8 mouse cellular contexts compared by ENCODE assay signal in the genomic region with DNA sequence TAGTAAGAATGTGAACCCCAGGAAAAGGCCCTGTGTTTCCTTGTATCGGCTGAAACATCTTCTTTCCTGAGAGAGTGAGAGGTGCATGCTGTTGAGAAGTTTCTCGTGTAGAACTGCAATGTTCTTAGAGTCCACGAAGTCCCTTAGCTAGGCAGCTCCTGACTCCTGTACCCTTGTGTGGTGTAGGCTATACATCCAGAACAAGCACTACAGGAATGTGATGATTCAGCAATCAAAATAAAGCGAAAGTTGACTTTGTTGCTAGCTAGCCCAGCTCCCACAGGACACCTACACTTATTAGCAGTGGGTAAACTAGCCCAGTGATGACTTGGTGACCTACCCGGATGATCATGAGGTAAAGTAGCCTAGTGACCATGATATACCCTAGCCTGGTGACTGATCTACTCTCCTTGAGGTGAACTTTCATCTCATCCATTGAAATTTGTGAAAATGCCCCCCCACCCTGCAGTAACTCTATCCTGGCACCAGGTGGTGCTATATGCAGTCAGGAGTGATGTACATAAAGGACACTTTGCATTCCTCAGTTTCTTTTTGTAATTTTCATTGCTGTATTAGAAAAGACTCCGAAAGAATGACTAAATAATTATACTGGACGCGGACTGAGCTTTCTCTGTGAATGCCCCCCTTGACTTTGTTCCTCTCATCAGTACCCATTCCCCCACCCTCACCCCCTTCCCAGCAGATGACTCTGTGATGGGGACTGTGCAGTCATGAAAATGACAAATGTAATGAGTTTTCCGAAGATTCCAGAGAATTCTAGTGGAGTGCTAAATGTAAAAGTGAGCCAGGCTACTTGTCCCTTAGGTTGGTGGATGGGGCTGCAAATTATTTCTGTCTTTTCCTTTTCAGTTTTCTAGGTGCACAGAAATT.
DNase-seq lines count a peak whose midpoint lies in the region; ATAC-seq lines count a peak whose summit lies in the region.

No protein-coding gene starts in this region.

- no peaks in the 10 kb centered on the region for H3K27me3 ChIP-seq in hindbrain, embryonic 11.5 days (ENCODE audit: control insufficient read depth, insufficient read depth, low read length)
- H3K27me3 ChIP-seq in midbrain, embryonic 12.5 days = no peaks in the 10 kb centered on the region

- peak; percentile 55; the same call in 1 of the 2 replicates for ATAC-seq in hindbrain, embryonic 11.5 days (ENCODE audit: low FRiP score)
- ATAC-seq in midbrain, embryonic 12.5 days (ENCODE audit: low FRiP score, low read depth) = peak; percentile 62; the same call in 1 of the 2 replicates

- no peaks in the 10 kb centered on the region for H3K9me3 ChIP-seq in hindbrain, embryonic 11.5 days (ENCODE audit: control insufficient read depth, low read length)
- H3K9me3 ChIP-seq in midbrain, embryonic 12.5 days = no peaks in the 10 kb centered on the region

- intact Hi-C loops in heart, postnatal 25 days (cut with DNase I) = loop anchor here (10.0 kb wide), 1 partner anchor 729 kb away; no protein-coding TSS in a partner anchor
- intact Hi-C loops in left cerebral cortex, postnatal 25 days (cut with DNase I) = loop anchor here (5.0 to 10.0 kb wide), 2 partner anchors 391 to 737 kb away; no protein-coding TSS in a partner anchor

- WGBS in hindbrain, embryonic 11.5 days = 56% methylated on average over 9 of the region's 9 CpGs
- 52% methylated on average over 9 of the region's 9 CpGs for WGBS in midbrain, embryonic 12.5 days

- no peak overlapping the region for H3K9ac ChIP-seq in hindbrain, embryonic 11.5 days (ENCODE audit: low read depth, low read length)
- H3K9ac ChIP-seq in midbrain, embryonic 12.5 days (replicated peaks) = no peak overlapping the region

- H3K4me2 ChIP-seq in hindbrain, embryonic 11.5 days (replicated peaks; ENCODE audit: low read depth, low read length) = no peak overlapping the region
- no peak overlapping the region for H3K4me2 ChIP-seq in midbrain, embryonic 12.5 days (replicated peaks)

- DNase-seq in heart, adult 8-10 months (ENCODE audit: low spot score) = peak; percentile 5
- no peak for DNase-seq in heart, postnatal 25 days (ENCODE audit: low spot score)
- peak; percentile 50 for DNase-seq in Muller cell, postnatal 12 days (ENCODE audit: inconsistent ontology term)
- DNase-seq in embryo, embryonic 10 days (ENCODE audit: low spot score) = peak; percentile 40
- peak; percentile 79 for DNase-seq in hindbrain, embryonic 11.5 days (ENCODE audit: low spot score)
- DNase-seq in left cerebral cortex, postnatal 25 days (ENCODE audit: low spot score in 2 of 2) = peak; percentile 47 to 67
- DNase-seq in thymus, postnatal 14 days = peak; percentile 47

- H3K4me1 ChIP-seq in hindbrain, embryonic 11.5 days (replicated peaks; ENCODE audit: control insufficient read depth, insufficient read depth, low read length) = no peaks in the 10 kb centered on the region
- H3K4me1 ChIP-seq in midbrain, embryonic 12.5 days = no peaks in the 10 kb centered on the region

- H3K27ac ChIP-seq in hindbrain, embryonic 11.5 days (ENCODE audit: low read depth, low read length) = no peak overlapping the region
- no peak overlapping the region for H3K27ac ChIP-seq in midbrain, embryonic 12.5 days (replicated peaks)

- no peaks in the 10 kb centered on the region for H3K36me3 ChIP-seq in hindbrain, embryonic 11.5 days (ENCODE audit: control insufficient read depth, insufficient read depth, low read length)
- no peaks in the 10 kb centered on the region for H3K36me3 ChIP-seq in midbrain, embryonic 12.5 days

- H3K4me3 ChIP-seq in hindbrain, embryonic 11.5 days (ENCODE audit: low read depth, low read length) = no peak overlapping the region
- no peak overlapping the region for H3K4me3 ChIP-seq in midbrain, embryonic 12.5 days
